In genomic region chr4:43493846-43494240, GRCm38 (mm10) we compare ENCODE assay signal across 8 mouse cellular contexts. TPM values are rescaled to one million over a fixed set of nuclear protein-coding genes. Genes with fewer than 3 reads are reported as not detected.
DNase-seq lines count a peak whose midpoint lies in the region; ATAC-seq and TF ChIP-seq lines count a peak whose summit lies in the region.

No protein-coding gene starts in this region.

- peak overlapping the region; percentile 79 to 90 for H3K27ac ChIP-seq in heart, embryonic 14.5 days (replicated peaks in 1 of 2; ENCODE audit: control insufficient read depth in 1 of 2, insufficient read depth in 1 of 2, low read depth in 2 of 2, low read length in 2 of 2)
- H3K27ac ChIP-seq in heart, embryonic 16.5 days (ENCODE audit: low read length), result peak overlapping the region; percentile 69
- peak overlapping the region; percentile 68; the same call in 1 of the 2 replicates for H3K27ac ChIP-seq in midbrain, embryonic 11.5 days (ENCODE audit: low read depth, low read length)

- peaks cover 18 to 43% of the 10 kb centered on the region in 2 experiments for H3K4me1 ChIP-seq in heart, embryonic 14.5 days (ENCODE audit: control insufficient read depth in 2 of 2, insufficient read depth in 2 of 2, low read length in 2 of 2)
- peaks cover 74% of the 10 kb centered on the region for H3K4me1 ChIP-seq in G1E (ENCODE audit: insufficient read depth, low read depth, low read length)
- H3K4me1 ChIP-seq in heart, embryonic 16.5 days (ENCODE audit: control insufficient read depth, insufficient read depth, low read length), result peaks cover 26% of the 10 kb centered on the region
- H3K4me1 ChIP-seq in midbrain, embryonic 11.5 days (ENCODE audit: control insufficient read depth, insufficient read depth, low read length), result peaks cover 28% of the 10 kb centered on the region

- WGBS in heart, embryonic 14.5 days, result 1% methylated on average over 9 of the region's 9 CpGs
- under 1% methylated on average over 9 of the region's 9 CpGs for WGBS in heart, embryonic 16.5 days
- 5% methylated on average over 9 of the region's 9 CpGs for WGBS in midbrain, embryonic 11.5 days

- H3K27me3 ChIP-seq in heart, embryonic 14.5 days (ENCODE audit: control insufficient read depth, insufficient read depth, low read length), result no peaks in the 10 kb centered on the region
- no peaks in the 10 kb centered on the region for H3K27me3 ChIP-seq in G1E (ENCODE audit: insufficient read depth, low read length)
- no peaks in the 10 kb centered on the region for H3K27me3 ChIP-seq in heart, embryonic 16.5 days (ENCODE audit: control insufficient read depth, insufficient read depth, low read length)
- no peaks in the 10 kb centered on the region for H3K27me3 ChIP-seq in midbrain, embryonic 11.5 days (ENCODE audit: control insufficient read depth, insufficient read depth, low read length)

- intact Hi-C loops in left cerebral cortex, postnatal 36 days (cut with DNase I), result loop anchor here (1.0 to 5.0 kb wide), 2 partner anchors 52 to 63 kb away; no protein-coding TSS in a partner anchor
- intact Hi-C loops in left cerebral cortex, postnatal 4 days (cut with DNase I), result loop anchor here (5.0 kb wide), 1 partner anchor 52 kb away; the partner anchor contains the start of gene Tesk1

- no peaks in the 10 kb centered on the region for H3K9me3 ChIP-seq in heart, embryonic 14.5 days (ENCODE audit: control insufficient read depth, low read length)
- H3K9me3 ChIP-seq in G1E (replicated peaks), result no peaks in the 10 kb centered on the region
- peaks cover 3% of the 10 kb centered on the region for H3K9me3 ChIP-seq in heart, embryonic 16.5 days (replicated peaks; ENCODE audit: control insufficient read depth, low read length)
- H3K9me3 ChIP-seq in midbrain, embryonic 11.5 days (ENCODE audit: control insufficient read depth, low read length), result no peaks in the 10 kb centered on the region

- H3K9ac ChIP-seq in heart, embryonic 14.5 days (ENCODE audit: low read length), result peak overlapping the region; percentile 92
- H3K9ac ChIP-seq in heart, embryonic 16.5 days (ENCODE audit: low read length), result peak overlapping the region; percentile 74
- peak overlapping the region; percentile 76 for H3K9ac ChIP-seq in midbrain, embryonic 11.5 days (ENCODE audit: low read length)

- H3K36me3 ChIP-seq in heart, embryonic 14.5 days (ENCODE audit: control insufficient read depth, insufficient read depth, low read length), result peaks cover 25% of the 10 kb centered on the region
- peaks cover 40% of the 10 kb centered on the region for H3K36me3 ChIP-seq in G1E (replicated peaks)
- H3K36me3 ChIP-seq in heart, embryonic 16.5 days (ENCODE audit: control insufficient read depth, insufficient read depth), result 0 out of 2 replicates have a peak, but pooled peaks cover 3% of the 10 kb centered on the region
- no peaks in the 10 kb centered on the region for H3K36me3 ChIP-seq in midbrain, embryonic 11.5 days (ENCODE audit: control insufficient read depth, insufficient read depth, low read length)

- TF ChIP-seq CTCF in G1E (IDR thresholded peaks at IDR 0.05; ENCODE audit: low read depth, low read length), result no peak

- ATAC-seq in heart, embryonic 14.5 days (ENCODE audit: insufficient number of reproducible peaks, insufficient read depth, low FRiP score, low read depth), result no peak
- ATAC-seq in G1E (ENCODE audit: extremely low read depth, insufficient number of reproducible peaks, low FRiP score, poor library complexity, severe bottlenecking), result no peak
- ATAC-seq in heart, embryonic 16.5 days (replicated peaks; ENCODE audit: extremely low read depth, insufficient read depth, low FRiP score), result no peak
- ATAC-seq in midbrain, embryonic 11.5 days (ENCODE audit: low FRiP score), result no peak

- peak overlapping the region; percentile 85 for H3K4me2 ChIP-seq in heart, embryonic 14.5 days (ENCODE audit: low read length)
- peak overlapping the region; percentile 80 for H3K4me2 ChIP-seq in heart, embryonic 16.5 days (ENCODE audit: low read depth, low read length)
- peak overlapping the region; percentile 70 for H3K4me2 ChIP-seq in midbrain, embryonic 11.5 days

- DNase-seq in heart, postnatal 4 days, result no peak
- DNase-seq in G1E (ENCODE audit: low spot score), result no peak
- DNase-seq in midbrain, embryonic 11.5 days (ENCODE audit: low spot score, missing footprints), result no peak
- no peak for DNase-seq in left cerebral cortex, postnatal 36 days (ENCODE audit: low spot score in 2 of 2)
- no peak for DNase-seq in frontal cortex, postnatal 25 days (ENCODE audit: low spot score in 2 of 2)
- no peak for DNase-seq in left cerebral cortex, postnatal 4 days

- H3K4me3 ChIP-seq in heart, embryonic 14.5 days (ENCODE audit: control insufficient read depth in 1 of 2, insufficient read depth in 1 of 2, low read depth in 1 of 2, low read length in 2 of 2), result peak overlapping the region; percentile 78 to 81
- peak overlapping the region; percentile 83 for H3K4me3 ChIP-seq in G1E (ENCODE audit: low read depth, low read length)
- peak overlapping the region; percentile 76 for H3K4me3 ChIP-seq in heart, embryonic 16.5 days (ENCODE audit: low read length)
- peak overlapping the region; percentile 75 for H3K4me3 ChIP-seq in midbrain, embryonic 11.5 days (ENCODE audit: low read depth, low read length)

RNA-seq across cellular contexts. Expression of gene Ccdc107, which starts 1.1 kb away (rescaled TPM):
- polyA plus RNA-seq in heart, embryonic 14.5 days (2014; fragmentation: Nextera tagmentation; extraction: Ambion mirVana), result 76.5 and 85.8 TPM in 2 replicates
- 10 to 100 TPM; 33.3 to 36.9 TPM for total RNA-seq in heart, postnatal 4 days (2021)
- total RNA-seq in G1E (2014; fragmentation: Nextera tagmentation), result 18.8 and 25.2 TPM in 2 replicates
- 28.3 and 28.6 TPM in 2 replicates for total RNA-seq in G1E (2017)
- 72.0 and 82.4 TPM in 2 replicates for polyA plus RNA-seq in G1E (2012)
- 76.9 and 81.5 TPM in 2 replicates for polyA plus RNA-seq in heart, embryonic 16.5 days (2015; fragmentation: Nextera tagmentation; extraction: Ambion mirVana)
- polyA plus RNA-seq in midbrain, embryonic 11.5 days (2014; fragmentation: Nextera tagmentation; extraction: Ambion mirVana), result 45.8 and 48.8 TPM in 2 replicates
- total RNA-seq in left cerebral cortex, postnatal 36 days (2021), result 10 to 100 TPM; 25.5 to 25.9 TPM
- 10 to 100 TPM; 29.9 to 34.3 TPM for total RNA-seq in left cerebral cortex, postnatal 4 days (2021)

RNA-seq across cellular contexts. Expression of gene Arhgef39, which starts 5.7 kb away (rescaled TPM):
- 28.7 and 31.0 TPM in 2 replicates for polyA plus RNA-seq in heart, embryonic 14.5 days (2014; fragmentation: Nextera tagmentation; extraction: Ambion mirVana)
- 10 to 100 TPM; 14.0 to 15.7 TPM for total RNA-seq in heart, postnatal 4 days (2021)
- 23.4 and 71.2 TPM in 2 replicates for total RNA-seq in G1E (2014; fragmentation: Nextera tagmentation)
- 29.0 and 32.4 TPM in 2 replicates for total RNA-seq in G1E (2017)
- 16.4 and 21.8 TPM in 2 replicates for polyA plus RNA-seq in G1E (2012)
- 38.9 and 43.4 TPM in 2 replicates for polyA plus RNA-seq in heart, embryonic 16.5 days (2015; fragmentation: Nextera tagmentation; extraction: Ambion mirVana)
- 32.4 and 40.2 TPM in 2 replicates for polyA plus RNA-seq in midbrain, embryonic 11.5 days (2014; fragmentation: Nextera tagmentation; extraction: Ambion mirVana)
- total RNA-seq in left cerebral cortex, postnatal 36 days (2021), result under 1 TPM; 0.70 to 0.79 TPM
- total RNA-seq in left cerebral cortex, postnatal 4 days (2021), result 1 to 10 TPM; 3.6 to 3.8 TPM

RNA-seq across cellular contexts. Expression of gene Sit1, which starts 10.3 kb away (rescaled TPM):
- not detected in 2 replicates for polyA plus RNA-seq in heart, embryonic 14.5 days (2014; fragmentation: Nextera tagmentation; extraction: Ambion mirVana)
- total RNA-seq in heart, postnatal 4 days (2021), result not detected
- total RNA-seq in G1E (2014; fragmentation: Nextera tagmentation), result not detected in 2 replicates
- not detected in 2 replicates for total RNA-seq in G1E (2017)
- polyA plus RNA-seq in G1E (2012), result not detected in 2 replicates
- polyA plus RNA-seq in heart, embryonic 16.5 days (2015; fragmentation: Nextera tagmentation; extraction: Ambion mirVana), result 2.0 and 3.9 TPM in 2 replicates
- polyA plus RNA-seq in midbrain, embryonic 11.5 days (2014; fragmentation: Nextera tagmentation; extraction: Ambion mirVana), result not detected in 2 replicates
- not detected for total RNA-seq in left cerebral cortex, postnatal 36 days (2021)
- total RNA-seq in left cerebral cortex, postnatal 4 days (2021), result not detected

RNA-seq across cellular contexts. Expression of gene Car9, which starts 12.9 kb away (rescaled TPM):
- 2.1 and 2.4 TPM in 2 replicates for polyA plus RNA-seq in heart, embryonic 14.5 days (2014; fragmentation: Nextera tagmentation; extraction: Ambion mirVana)
- under 1 TPM; 0.74 to 0.97 TPM for total RNA-seq in heart, postnatal 4 days (2021)
- total RNA-seq in G1E (2014; fragmentation: Nextera tagmentation) (not detected in 2 replicates), G1E (2017) (0.11 and 0.12 TPM in 2 replicates)
- not detected in 2 replicates for polyA plus RNA-seq in G1E (2012)
- polyA plus RNA-seq in heart, embryonic 16.5 days (2015; fragmentation: Nextera tagmentation; extraction: Ambion mirVana), result 3.5 and 3.8 TPM in 2 replicates
- 0.07 TPM in 1 of 2 replicates, not detected in the other for polyA plus RNA-seq in midbrain, embryonic 11.5 days (2014; fragmentation: Nextera tagmentation; extraction: Ambion mirVana)
- 1 to 10 TPM in 1 of 2 experiments, under 1 TPM in 1; 0.54 to 1.1 TPM for total RNA-seq in left cerebral cortex, postnatal 36 days (2021)
- under 1 TPM; 0.83 to 0.84 TPM for total RNA-seq in left cerebral cortex, postnatal 4 days (2021)

RNA-seq across cellular contexts. Expression of gene Tpm2, which starts 29.7 kb away (rescaled TPM):
- polyA plus RNA-seq in heart, embryonic 14.5 days (2014; fragmentation: Nextera tagmentation; extraction: Ambion mirVana), result 142 and 159 TPM in 2 replicates
- 100 to 1,000 TPM; 104 to 136 TPM for total RNA-seq in heart, postnatal 4 days (2021)
- total RNA-seq in G1E (2014; fragmentation: Nextera tagmentation) (not detected in 2 replicates), G1E (2017) (0.27 TPM in 1 of 2 replicates, not detected in the other)
- not detected in 2 replicates for polyA plus RNA-seq in G1E (2012)
- polyA plus RNA-seq in heart, embryonic 16.5 days (2015; fragmentation: Nextera tagmentation; extraction: Ambion mirVana), result 162 and 177 TPM in 2 replicates
- polyA plus RNA-seq in midbrain, embryonic 11.5 days (2014; fragmentation: Nextera tagmentation; extraction: Ambion mirVana), result 44.0 and 51.8 TPM in 2 replicates
- 10 to 100 TPM in 1 of 2 experiments, 1 to 10 TPM in 1; 8.7 to 10.0 TPM for total RNA-seq in left cerebral cortex, postnatal 36 days (2021)
- total RNA-seq in left cerebral cortex, postnatal 4 days (2021), result 1 to 10 TPM; 4.7 to 5.2 TPM
